Mouse (Mus musculus) CH12.LX (cell line): ENCODE results near the gene Traf2.
A peak's percentile ranks its signal among the peaks of the same experiment; 100 is the strongest.

Experiments used
- CTCF ChIP-seq, 2 experiments: IDR thresholded peaks in 1 of 2; conservative IDR thresholded peaks in 1 of 2; 2 replicates each; pipeline ENCODE4 v1.5.1; 2011 to 2012; ENCODE audit warnings: low read depth in 2 of 2, low read length in 2 of 2, improper control_type of control experiment in 1 of 2, inconsistent platforms in 1 of 2, mild to moderate bottlenecking in 1 of 2, moderate library complexity in 1 of 2
- GABPA ChIP-seq: IDR thresholded peaks from 2 replicates; pipeline ENCODE4 v1.6.1; 2012; ENCODE audit warnings: low read depth, low read length, improper control_type of control experiment, inconsistent platforms; ENCODE audit not compliant: insufficient replicate concordance
- HCFC1 ChIP-seq: IDR thresholded peaks from 2 replicates; pipeline ENCODE4 v1.6.1; 2012; ENCODE audit warnings: low read depth, mild to moderate bottlenecking, inconsistent platforms, low read length, improper control_type of control experiment
- MAX ChIP-seq: IDR thresholded peaks from 2 replicates; pipeline ENCODE4 v1.6.1; 2011; ENCODE audit warnings: low read length, improper control_type of control experiment
- POLR2A ChIP-seq: IDR thresholded peaks from 2 replicates; pipeline ENCODE4 v1.6.1; 2011; ENCODE audit warnings: low read depth, mild to moderate bottlenecking, improper control_type of control experiment, low read length
- RAD21 ChIP-seq: IDR thresholded peaks from 2 replicates; pipeline ENCODE4 v1.6.1; 2011; ENCODE audit warnings: low read depth, mild to moderate bottlenecking, low read length, improper control_type of control experiment, moderate library complexity
- ZC3H11A ChIP-seq: IDR thresholded peaks from 2 replicates; pipeline ENCODE4 v1.6.1; 2012; ENCODE audit warnings: low read depth, mild to moderate bottlenecking, inconsistent platforms, low read length, improper control_type of control experiment

DNA sequence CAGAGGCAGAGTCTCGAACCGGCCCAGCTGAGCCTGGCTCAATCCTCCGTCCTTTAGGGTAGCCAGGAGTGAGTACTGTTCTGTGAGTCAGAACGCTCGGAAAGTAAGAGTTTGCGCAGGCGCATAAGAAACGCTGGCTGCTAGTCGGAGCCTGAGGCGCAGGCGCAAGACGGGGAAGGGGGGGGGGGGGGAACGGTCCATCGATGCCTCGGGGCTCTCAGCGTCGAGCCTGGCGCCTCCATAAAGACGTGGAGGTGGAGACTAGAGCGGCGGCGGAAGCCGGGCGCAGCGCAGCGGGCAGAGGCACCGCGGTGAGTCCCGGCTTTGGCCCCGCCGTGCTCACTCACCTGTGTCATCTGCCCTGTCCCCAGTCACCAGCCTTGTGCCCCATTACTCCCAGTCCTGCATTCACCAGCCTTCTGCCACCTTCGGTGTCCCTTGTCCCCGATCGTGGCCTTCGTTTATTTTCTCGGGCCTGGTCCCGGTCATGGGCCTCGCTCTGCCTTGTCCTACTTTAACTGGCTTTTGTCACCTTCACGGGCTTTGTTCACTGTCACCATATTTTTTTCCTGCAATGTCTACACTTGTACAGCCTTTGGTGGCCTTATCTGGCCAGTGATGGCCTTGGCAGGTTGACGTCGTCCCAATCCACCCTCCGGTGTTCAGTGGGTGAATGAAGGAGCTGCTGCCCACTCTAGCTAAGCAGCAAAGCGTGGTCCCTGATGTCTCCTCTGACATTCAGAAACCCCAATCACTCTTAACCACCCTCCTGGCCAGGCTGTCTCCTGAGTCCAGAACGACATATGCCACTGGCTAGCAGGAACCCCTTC, 45.9 kb downstream of the Traf2 start, which contains the start of gene Fbxw5:
- TF ChIP-seq ZC3H11A (no peak), RAD21 (no peak), MAX (0 out of 2 replicates have a peak, but pooled peaks have one; percentile 56), CTCF (conservative IDR thresholded peaks at IDR 0.05 in 1 of 2, IDR thresholded peaks at IDR 0.05 in 1 of 2; ENCODE audit: low read depth in 2 of 2, low read length in 2 of 2) (no peak), POLR2A (peak; percentile 86), HCFC1 (peak; percentile 89), GABPA (no peak; the same call in 1 of the 2 replicates)
